Mouse (Mus musculus) hindlimb bud, embryonic 11.5 days (tissue): ENCODE data around the gene Tcp11l2.

Source experiments
- DNase-seq: peaks from one replicate; pipeline ENCODE4 v3.0.0-alpha.2; 2012; ENCODE audit warnings: low read depth, low spot score; ENCODE audit errors: extremely low spot score

Gene Tcp11l2

GRCm38 (mm10) chr10:84556120-84556519, 20.3 kb upstream of the Tcp11l2 start:
- DNase-seq = no peak

- no peak for DNase-seq
Measured at GRCm38 (mm10) chr10:84558511-84558910, 17.9 kb upstream of the Tcp11l2 start.

DNA sequence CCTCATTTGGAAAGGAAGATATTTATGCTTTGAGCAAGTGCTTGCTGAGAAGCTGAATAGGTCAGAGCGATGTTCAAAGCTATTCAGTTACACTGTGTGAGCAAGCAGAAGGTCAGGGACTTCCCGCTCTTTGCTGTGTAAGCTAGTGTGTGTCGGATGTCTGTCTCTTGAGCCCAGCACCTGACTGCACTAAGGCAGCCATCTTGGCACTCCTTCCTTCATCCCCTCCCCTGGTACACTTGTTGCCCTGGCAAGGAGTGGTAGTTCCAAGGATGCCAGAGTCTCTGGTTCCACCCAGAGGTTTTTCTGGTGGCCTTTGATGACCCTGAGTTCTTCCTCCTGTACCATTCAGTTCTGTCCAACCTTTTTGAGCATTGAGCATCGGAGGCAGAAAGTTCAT, 16.4 kb upstream of the Tcp11l2 start:
- DNase-seq = no peak

GRCm38 (mm10) chr10:84562121-84562520, 14.3 kb upstream of the Tcp11l2 start:
- no peak for DNase-seq

DNA sequence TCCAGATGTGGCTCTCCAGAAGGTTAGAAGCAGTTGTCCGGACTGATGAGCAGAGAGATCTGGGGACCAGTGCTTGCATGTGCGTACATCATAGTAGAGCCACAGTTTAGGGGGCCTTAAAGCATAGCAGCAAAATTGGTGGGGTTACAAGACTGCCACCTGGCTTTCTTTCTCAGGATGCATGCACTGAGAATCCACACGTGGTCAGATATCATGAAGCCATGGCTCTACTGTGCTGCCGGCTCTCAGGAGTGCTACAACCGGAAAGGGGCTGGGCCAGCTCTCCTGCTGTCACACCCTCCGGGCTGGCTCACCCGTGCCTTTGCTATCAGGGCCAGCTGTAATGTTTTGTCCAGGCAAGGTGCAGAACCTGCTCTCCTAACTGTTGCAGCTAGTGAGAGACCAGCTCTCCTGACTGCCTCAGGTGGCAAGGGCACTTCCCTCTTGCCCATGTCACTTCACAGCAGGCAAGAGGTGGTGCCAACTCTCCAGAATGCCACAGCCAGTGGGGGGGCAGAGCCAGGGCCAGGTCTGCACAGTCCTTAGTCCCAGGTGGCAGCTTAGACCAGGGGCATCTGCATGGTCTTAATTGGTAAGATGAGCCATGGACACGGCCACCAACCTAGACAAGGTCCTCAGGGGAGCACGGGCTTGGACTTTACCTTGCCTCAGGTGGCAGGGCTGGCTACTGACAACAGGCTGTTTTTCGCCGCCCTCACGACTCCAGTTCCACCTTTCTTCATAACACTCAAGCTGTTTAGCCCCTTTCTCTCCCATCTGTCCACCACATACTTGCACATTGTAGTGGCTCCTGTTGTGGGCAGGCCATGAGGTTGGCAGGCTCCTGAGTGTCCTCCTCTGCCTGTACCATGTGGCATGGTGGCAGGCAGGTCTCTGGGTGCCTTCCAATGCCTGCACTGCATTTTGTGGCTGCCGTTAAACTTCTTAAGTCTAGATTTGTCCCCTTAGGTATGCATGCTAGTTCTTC, 13.6 kb upstream of the Tcp11l2 start:
- no peak for DNase-seq

DNA sequence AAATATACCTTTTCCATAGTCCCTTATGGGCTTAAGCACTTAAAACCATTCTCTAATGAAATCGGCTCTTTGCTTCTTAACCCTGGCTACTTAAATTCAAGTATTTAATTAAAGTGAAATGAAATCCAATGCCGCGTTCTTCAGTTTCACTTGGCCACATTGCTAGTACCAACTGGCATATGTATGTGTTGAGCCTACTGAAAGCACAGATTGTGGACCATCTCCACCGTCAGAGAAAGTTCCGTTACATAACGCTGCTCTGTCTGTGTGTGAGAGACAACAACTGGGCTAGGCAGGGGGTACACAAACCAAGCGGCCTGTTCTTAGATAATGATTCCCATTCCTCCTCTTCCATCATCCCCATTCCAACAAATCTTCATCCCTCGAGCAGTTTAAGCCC, 12.0 kb upstream of the Tcp11l2 start:
- DNase-seq = no peak

DNA sequence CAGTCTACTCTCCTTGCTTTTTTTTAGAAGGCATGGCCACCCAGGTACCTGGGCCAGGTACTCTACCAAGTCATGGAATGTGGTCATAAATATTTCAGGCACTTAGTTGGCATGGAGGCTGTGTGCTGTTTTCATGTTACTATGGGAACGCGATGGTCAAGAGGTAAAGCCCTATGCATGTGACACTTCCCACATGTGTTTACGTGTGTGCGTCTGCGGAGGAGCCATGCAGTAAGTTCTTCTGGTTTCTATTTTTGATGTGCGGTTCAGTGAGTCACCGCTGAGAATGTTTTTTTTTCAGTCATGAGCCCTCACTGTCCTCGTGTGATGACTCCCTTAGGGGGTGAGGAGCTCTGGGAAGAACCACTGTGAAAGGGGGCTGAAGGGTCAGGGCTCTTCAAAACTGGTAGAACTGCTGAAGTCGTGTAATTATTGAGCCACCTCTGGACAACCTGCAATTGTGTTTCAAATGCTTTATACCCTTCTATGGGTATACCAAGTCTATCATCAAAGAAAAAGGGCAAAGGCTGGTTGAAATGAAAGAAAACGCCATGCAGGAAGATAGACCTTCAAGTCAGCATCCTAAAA, 5.3 kb upstream of the Tcp11l2 start:
- no peak for DNase-seq

- DNase-seq = no peak
Measured at GRCm38 (mm10) chr10:84573671-84574420, 2.6 kb upstream of the Tcp11l2 start.

DNA sequence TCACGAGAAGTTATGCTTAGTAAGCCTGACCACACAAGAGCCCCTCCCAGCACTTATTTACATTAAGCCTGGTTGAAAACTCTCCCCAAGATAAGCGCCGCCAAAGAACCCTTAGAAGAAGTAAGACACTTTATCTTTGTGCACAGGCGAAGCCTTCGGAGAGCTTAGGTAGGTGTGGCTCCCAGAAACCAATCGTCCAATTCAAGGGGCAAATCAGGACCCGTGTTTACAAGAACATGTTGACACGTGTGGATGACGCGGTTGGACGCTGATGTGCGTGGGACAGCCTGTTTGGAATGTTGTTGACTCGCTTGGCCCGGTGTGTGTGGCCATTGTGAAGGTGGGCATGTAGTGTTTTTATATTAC, 414 bp upstream of the Tcp11l2 start:
- DNase-seq = peak; percentile 67

DNA sequence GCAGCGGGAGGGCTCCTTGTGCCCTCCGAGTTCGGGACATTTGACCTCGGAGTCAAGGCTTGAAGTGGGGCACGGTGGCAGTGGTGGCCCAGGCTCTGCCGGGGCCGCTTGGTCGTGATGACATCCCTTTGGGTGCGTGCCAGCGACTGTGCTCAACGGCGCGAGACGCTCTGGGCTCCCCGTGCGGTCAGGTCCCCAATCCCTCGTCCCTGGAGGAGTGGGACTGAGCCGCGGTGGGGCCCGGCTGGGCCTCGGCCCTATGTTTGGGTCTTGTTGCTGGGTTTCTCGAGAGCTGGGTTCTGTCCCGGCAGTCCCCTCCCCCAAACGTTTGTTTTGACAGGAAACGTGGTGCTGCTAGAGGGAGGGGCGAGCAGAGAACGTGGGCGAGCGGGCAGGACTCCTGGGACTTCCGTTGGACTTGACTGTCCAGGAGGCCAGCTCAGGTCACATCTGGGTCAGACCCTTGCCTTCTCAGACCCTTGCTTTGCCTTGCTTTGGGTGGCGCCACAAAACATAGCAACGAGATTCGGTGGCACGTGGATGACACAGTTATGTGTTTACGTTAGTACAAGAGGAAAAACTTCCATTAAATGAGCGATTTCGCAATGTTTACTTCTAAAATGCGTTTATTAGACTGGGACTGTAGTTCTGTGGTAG, 773 bp downstream of the Tcp11l2 start:
- no peak for DNase-seq

- DNase-seq = no peak
Measured at GRCm38 (mm10) chr10:84578738-84579137, 2.3 kb downstream of the Tcp11l2 start.

GRCm38 (mm10) chr10:84579527-84579926, 3.1 kb downstream of the Tcp11l2 start:
- no peak for DNase-seq

- DNase-seq = no peak
Measured at GRCm38 (mm10) chr10:84581191-84581590, 4.8 kb downstream of the Tcp11l2 start.

GRCm38 (mm10) chr10:84582236-84582635, 5.8 kb downstream of the Tcp11l2 start:
- no peak for DNase-seq

DNA sequence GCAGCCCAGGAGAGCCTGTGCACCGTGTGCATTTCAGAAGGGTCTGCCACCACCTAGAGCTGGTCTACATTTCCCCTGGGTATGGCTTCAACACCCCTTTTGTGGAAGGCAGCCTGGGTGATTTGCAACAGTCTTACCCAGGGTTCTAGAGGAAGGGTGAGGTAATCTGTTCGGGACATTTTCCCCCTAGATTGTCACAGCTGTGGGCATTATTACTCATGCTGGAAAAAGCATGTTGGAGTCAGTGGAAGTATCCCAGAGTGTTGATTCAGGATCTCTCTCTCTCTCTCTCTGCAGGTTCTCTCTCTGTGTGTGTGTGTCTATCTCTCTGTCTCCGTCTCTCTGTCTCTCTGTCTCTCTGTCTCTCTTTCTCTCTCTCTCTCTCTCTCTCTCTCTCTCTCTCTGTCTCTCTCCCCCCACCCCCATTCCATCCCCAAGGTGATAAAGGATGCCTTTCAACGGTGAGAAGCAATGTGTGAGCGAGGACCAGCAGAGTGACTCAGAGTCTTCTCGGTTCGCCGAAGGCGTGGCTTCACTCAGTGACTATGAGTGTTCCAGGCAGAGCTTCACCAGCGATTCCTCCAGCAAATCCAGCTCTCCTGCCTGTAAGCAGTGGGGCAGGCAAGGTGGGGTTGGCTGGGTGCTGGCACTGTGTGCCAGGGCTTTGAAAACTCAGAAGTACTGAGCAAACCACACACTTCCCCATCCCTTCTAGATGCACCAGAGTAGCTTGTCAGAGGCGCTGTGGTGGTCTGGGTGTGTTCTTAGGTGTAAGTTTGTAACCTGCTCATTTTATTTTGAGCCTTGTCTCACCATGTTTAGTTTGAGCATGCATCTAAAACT, 8.2 kb downstream of the Tcp11l2 start:
- DNase-seq = no peak

- DNase-seq = no peak
Measured at GRCm38 (mm10) chr10:84585294-84585650, 8.8 kb downstream of the Tcp11l2 start.

GRCm38 (mm10) chr10:84590956-84591355, 14.5 kb downstream of the Tcp11l2 start:
- no peak for DNase-seq

DNA sequence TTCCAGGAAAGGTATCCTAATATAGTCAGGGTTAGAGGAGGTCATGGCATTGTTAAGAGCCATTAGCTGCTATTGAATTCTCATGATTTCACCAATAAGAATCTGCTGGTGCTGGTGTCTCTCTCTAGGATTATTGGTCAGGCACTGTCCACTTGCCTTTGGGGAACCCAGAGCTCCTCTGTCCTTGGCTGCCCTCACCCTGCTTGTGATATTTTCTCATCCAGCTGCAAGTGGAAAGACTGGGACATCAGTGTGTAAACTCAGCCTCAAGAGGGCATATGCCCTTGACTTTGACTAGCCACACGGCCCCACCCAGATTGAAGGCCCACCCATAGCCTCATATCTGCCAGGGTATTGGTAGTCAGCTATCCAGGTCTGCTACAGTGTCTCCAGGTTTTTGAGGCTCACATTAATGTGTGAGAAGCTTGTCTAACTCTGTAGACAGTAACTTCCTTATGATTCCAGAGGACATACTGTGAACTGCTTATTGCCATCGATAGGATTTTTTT, 15.3 kb downstream of the Tcp11l2 start:
- DNase-seq = no peak

- no peak for DNase-seq
Measured at GRCm38 (mm10) chr10:84592745-84593144, 16.3 kb downstream of the Tcp11l2 start.

DNA sequence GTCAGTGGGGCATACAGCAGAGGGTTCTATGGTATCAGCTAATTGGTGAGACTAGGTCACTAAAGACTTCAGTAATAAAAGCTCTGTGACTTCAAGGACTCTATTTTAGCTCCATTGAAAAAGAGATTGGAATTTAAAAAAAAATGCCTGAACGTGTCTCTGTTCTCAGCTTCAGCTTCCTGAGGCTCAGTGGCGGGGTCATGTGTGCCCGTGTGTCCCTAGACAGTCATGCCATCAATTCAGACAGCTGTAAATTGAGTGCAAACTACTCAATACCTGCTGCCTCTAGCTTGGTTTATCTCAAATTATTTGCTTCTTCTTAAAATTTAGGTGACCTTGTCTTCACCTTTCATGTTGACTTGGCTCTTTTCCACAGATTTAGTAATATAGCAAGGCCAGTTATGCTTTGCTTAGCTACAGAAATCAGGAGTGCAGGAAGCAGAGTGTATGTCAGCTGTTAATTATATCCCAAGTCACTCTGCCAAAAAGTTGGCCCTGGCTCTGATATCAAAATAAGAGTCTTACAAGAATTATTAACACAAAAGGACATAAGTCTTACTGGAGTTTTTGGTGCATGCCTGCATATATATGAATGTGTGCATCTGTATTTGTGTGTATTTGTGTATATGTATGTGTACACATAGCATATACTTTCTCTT, 20.8 kb downstream of the Tcp11l2 start:
- DNase-seq = no peak
